Mouse (Mus musculus) heart, embryonic 13.5 days (tissue): Measurements from ENCODE around the gene Ccdc159. TPM values are rescaled to one million over a fixed set of nuclear protein-coding genes. Genes with fewer than 3 reads are reported as not detected.
A peak's percentile ranks its signal among the peaks of the same experiment; 100 is the strongest.

ENCODE experiments used
- ATAC-seq: fragments of 200-750 bp; cut with Nextera tagmentation; 2 replicates; pipeline ENCODE4 v1.8.0; 2017; ENCODE audit warnings: moderate TSS enrichment; ENCODE audit not compliant: insufficient number of reproducible peaks, low FRiP score, low TSS enrichment; ENCODE audit errors: extremely low read depth
- H3K27ac ChIP-seq: fragments of 300-500 bp; sonication (generic); replicated peaks from 2 replicates; pipeline ENCODE4 v1.5.1; 2015; ENCODE audit warnings: moderate library complexity, mild to moderate bottlenecking, inconsistent platforms
- H3K27me3 ChIP-seq: fragments of 300-500 bp; sonication (generic); replicated peaks from 2 replicates; pipeline ENCODE4 v1.6.1; 2015; ENCODE audit warnings: mild to moderate bottlenecking, inconsistent platforms
- H3K36me3 ChIP-seq: fragments of 300-500 bp; sonication (generic); 2 replicates; pipeline ENCODE4 v1.6.1; 2015; ENCODE audit warnings: mild to moderate bottlenecking, inconsistent platforms
- H3K4me1 ChIP-seq: fragments of 300-500 bp; sonication (generic); 2 replicates; pipeline ENCODE4 v1.6.1; 2015; ENCODE audit warnings: inconsistent platforms
- H3K4me2 ChIP-seq: fragments of 300-500 bp; sonication (generic); 2 replicates; pipeline ENCODE4 v1.6.1; 2015; ENCODE audit warnings: inconsistent platforms, mild to moderate bottlenecking, moderate library complexity
- H3K4me3 ChIP-seq: fragments of 300-500 bp; sonication (generic); 2 replicates; pipeline ENCODE4 v1.5.1; 2015; ENCODE audit warnings: moderate library complexity, mild to moderate bottlenecking, inconsistent platforms
- H3K9ac ChIP-seq: fragments of 300-500 bp; sonication (generic); 2 replicates; pipeline ENCODE4 v1.6.1; 2015; ENCODE audit warnings: inconsistent platforms, mild to moderate bottlenecking, moderate library complexity
- H3K9me3 ChIP-seq: fragments of 300-500 bp; sonication (generic); 2 replicates; pipeline ENCODE4 v1.6.1; 2016; ENCODE audit warnings: inconsistent platforms
- WGBS: fragments of 180-500 bp; shearing (Covaris S2); methylation state at CpG from one replicate; pipeline ENCODE4 v1.1.7; 2015; ENCODE audit warnings: mixed read lengths; 5-methylcytosine and 5-hydroxymethylcytosine counted together
- polyA plus RNA-seq: library from polyadenylated mRNA; unstranded; fragments of >200 nt; fragmentation: Nextera tagmentation; extraction: Ambion mirVana; gene quantifications from 2 replicates; pipeline ENCODE4 v1.2.1, GENCODE M21; 2015

Gene Ccdc159
- polyA plus RNA-seq, 1 experiment from 2014 or later: 2.6 TPM

DNA sequence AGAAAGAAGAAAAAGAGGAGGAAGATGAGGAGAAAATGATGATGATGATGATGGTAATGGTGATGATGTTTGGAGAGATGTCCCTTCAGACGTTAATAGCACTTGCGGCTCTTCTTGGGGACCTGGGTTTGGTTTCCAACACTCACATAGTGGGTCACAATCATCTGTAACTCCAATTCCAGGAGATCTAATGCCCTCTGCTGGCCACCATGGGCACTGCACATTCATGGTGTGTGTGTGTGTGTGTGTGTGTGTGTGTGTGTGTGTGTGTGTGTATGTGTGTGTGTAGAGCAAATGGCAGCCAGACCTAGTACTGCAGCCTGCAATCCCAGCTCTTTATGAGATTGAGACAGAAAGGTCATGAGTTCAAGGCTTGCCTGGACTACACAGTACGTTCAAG is 24.7 kb downstream of the Ccdc159 start:
- no peaks in the 10 kb centered on the region for H3K9me3 ChIP-seq
- no peak overlapping the region for H3K4me2 ChIP-seq
- WGBS: 71% methylated on average over 3 of the region's 3 CpGs
- no peak for ATAC-seq
- H3K36me3 ChIP-seq: no peaks in the 10 kb centered on the region
- no peak overlapping the region for H3K9ac ChIP-seq
- H3K27me3 ChIP-seq: peaks cover 31% of the 10 kb centered on the region
- H3K4me1 ChIP-seq: peaks cover 21% of the 10 kb centered on the region
- H3K27ac ChIP-seq: no peak overlapping the region
- no peak overlapping the region for H3K4me3 ChIP-seq

DNA sequence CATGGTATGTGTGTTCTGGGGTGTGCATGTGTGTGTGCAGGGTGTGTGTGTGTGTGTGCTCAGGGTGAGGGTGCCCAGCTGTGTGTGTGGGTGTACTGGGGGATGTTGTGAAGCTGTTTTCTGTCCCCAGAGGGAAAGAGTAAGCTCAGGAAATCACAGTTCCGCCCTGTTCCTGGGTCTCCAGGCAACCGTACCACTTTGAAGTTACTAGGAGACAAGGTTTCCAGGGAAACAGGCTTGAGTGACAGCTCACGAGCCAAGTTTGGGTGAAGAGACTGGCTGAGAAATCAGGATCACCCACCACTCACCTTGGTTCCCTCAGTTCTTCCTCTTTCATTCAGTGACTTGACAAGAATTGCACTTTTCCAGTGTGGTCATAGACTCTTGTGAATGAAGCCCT is 26.3 kb downstream of the Ccdc159 start:
- no peak overlapping the region for H3K4me2 ChIP-seq
- peaks cover 15% of the 10 kb centered on the region for H3K27me3 ChIP-seq
- WGBS: 6% methylated on average over 3 of the region's 3 CpGs
- H3K9ac ChIP-seq: no peak overlapping the region
- no peak overlapping the region for H3K4me3 ChIP-seq
- peaks cover 14% of the 10 kb centered on the region for H3K36me3 ChIP-seq
- no peaks in the 10 kb centered on the region for H3K9me3 ChIP-seq
- ATAC-seq: no peak
- H3K27ac ChIP-seq: no peak overlapping the region
- peaks cover 13% of the 10 kb centered on the region for H3K4me1 ChIP-seq

DNA sequence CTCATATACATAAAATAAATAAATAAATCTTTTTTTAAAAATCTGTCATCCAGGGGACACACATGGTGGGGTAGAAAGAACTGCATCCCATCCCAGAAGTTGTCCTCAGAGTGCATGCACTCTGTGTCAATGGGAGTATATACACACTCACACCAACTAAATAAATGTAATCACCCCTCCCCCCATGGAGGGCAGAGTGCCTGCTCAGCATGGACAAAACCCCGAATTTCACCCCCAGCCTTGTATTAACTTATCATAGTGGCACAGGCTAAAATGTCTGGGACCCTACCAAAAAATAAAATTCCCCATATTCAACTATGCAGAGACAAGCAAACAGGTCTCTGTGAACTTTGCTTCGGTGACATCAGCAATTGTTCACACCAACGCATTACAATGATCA is 27.4 kb downstream of the Ccdc159 start:
- Histone ChIP-seq H3K9ac (no peak overlapping the region), H3K27me3 (peaks cover 10% of the 10 kb centered on the region), H3K4me3 (no peak overlapping the region), H3K27ac (no peak overlapping the region), H3K36me3 (peaks cover 24% of the 10 kb centered on the region), H3K4me1 (peaks cover 13% of the 10 kb centered on the region), H3K9me3 (no peaks in the 10 kb centered on the region), H3K4me2 (peak overlapping the region; percentile 76)
- ATAC-seq: no peak
- WGBS: 73% methylated on average over 3 of the region's 3 CpGs

DNA sequence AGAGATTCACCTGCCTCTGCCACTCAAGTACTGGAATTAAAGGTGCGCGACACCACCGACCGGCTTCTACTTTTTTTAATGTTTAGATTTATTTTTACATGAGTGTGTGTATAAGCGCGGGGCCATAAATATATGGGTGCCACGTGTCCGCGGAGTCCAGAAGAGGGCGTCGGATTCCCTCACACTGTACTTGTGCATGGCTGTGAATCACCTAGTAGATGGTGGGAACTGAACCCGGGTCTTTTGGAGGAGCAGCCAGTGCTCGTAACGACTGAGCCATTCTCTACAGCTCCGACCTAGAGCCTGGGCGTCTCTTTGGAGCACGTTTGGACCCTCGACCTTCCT is 27.9 kb downstream of the Ccdc159 start:
- Histone ChIP-seq H3K27ac (peak overlapping the region; percentile 94), H3K4me1 (peaks cover 15% of the 10 kb centered on the region), H3K4me3 (peak overlapping the region; percentile 79), H3K9me3 (no peaks in the 10 kb centered on the region), H3K36me3 (peaks cover 24% of the 10 kb centered on the region), H3K27me3 (peaks cover 9% of the 10 kb centered on the region), H3K9ac (peak overlapping the region; percentile 88), H3K4me2 (peak overlapping the region; percentile 76)
- peak; percentile 50 for ATAC-seq
- 1% methylated on average over 18 of the region's 18 CpGs for WGBS

DNA sequence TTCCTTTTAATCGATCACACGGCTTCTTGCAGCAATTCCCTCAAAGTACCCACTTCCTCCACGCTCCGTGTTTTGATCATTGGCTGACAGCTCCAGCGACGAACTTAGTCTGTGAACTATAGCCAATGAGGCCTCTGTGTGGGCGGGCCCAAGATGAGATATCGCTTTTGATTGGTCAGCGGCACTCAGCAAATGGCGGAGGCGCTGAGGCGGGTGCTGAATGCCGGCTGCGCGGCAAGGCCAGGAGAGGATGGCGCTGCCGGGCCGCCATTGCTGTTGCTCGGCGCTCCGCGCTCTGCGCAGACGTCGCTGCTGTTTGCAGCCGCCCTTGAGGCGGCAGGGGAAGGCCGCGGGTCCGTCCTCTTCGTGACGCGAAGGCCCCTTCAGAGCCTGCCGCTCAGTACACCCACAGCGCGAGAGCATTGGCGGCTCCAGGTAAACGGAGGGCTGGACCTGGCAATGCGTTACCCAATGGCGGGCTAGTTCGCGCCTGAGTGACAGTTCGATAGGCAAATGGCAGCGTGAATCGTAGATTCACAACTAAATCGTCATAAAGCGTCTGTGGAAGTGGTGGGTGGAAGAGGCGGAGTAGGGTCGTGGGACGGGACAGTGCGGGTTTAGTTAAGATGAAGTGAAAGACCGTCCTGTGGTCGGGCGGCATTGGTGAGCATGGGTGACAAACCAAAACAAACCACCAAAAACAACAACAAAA is 28.5 kb downstream of the Ccdc159 start, which contains the start of gene Swsap1:
Swsap1 (plus strand) TSS at position 186 of the 712 bp plus-strand sequence.
- H3K4me1 ChIP-seq: peaks cover 20% of the 10 kb centered on the region
- H3K4me3 ChIP-seq: peak within 1 kb of the TSS; percentile 79
- peak within 1 kb of the TSS; percentile 94 for H3K27ac ChIP-seq
- peak; percentile 95 for ATAC-seq
- H3K4me2 ChIP-seq: peak within 1 kb of the TSS; percentile 76
- peaks cover 15% of the 10 kb centered on the region for H3K27me3 ChIP-seq
- WGBS: under 1% methylated on average over 54 of the region's 54 CpGs
- H3K9me3 ChIP-seq: no peaks in the 10 kb centered on the region
- peaks cover 24% of the 10 kb centered on the region for H3K36me3 ChIP-seq
- H3K9ac ChIP-seq: peak within 1 kb of the TSS; percentile 88

DNA sequence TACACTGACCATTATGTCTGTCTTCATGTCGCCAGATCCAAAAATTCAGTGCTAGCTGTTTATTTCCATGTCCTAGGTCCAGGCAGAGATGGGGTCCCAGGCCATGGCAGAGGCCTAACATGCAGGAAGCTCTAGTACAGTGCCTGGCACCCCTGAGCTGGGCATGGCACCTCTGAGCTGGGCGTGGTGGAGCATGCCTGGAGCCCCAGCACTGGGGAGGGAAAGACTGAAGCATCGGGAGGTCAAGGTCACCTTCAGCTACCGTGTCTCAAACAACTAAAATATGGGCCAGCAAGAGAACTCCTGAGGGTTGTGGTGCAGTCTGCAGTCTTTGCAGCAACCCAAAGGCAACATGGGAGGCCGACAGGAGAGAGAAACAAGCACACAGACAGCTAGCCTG is 31.1 kb downstream of the Ccdc159 start:
- H3K9ac ChIP-seq: 0 out of 2 replicates have a peak overlapping the region, but pooled peaks have one; percentile 16
- H3K9me3 ChIP-seq: no peaks in the 10 kb centered on the region
- H3K36me3 ChIP-seq: peaks cover 24% of the 10 kb centered on the region
- WGBS: 62% methylated on average over 5 of the region's 5 CpGs
- H3K27me3 ChIP-seq: peaks cover 27% of the 10 kb centered on the region
- no peak overlapping the region for H3K4me2 ChIP-seq
- H3K27ac ChIP-seq: no peak overlapping the region
- H3K4me3 ChIP-seq: no peak overlapping the region
- ATAC-seq: no peak
- H3K4me1 ChIP-seq: peaks cover 44% of the 10 kb centered on the region

DNA sequence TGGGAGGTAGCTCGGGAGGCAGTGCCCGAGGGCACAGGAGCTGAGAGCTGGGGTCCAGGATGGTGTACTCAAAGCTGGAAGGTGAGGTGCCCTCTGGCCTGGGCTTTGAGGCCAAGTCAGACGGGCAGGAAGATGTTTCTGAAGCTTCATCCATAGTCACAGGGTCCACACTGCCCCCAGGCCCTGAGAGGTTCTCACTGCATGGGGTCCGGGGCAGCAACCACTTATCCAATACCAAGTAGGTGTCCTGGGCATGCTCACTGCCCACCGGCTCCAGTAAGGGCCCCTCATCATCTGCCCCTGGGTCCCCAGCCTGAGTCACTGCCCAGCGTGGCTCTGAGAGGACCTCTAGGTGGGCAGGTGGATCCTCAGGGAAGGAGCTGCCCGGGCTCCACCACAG is 32.0 kb downstream of the Ccdc159 start:
- Histone ChIP-seq H3K27me3 (peaks cover 27% of the 10 kb centered on the region), H3K4me3 (no peak overlapping the region), H3K9ac (no peak overlapping the region), H3K4me1 (peaks cover 52% of the 10 kb centered on the region), H3K9me3 (no peaks in the 10 kb centered on the region), H3K4me2 (no peak overlapping the region; the same call in 1 of the 2 replicates), H3K27ac (no peak overlapping the region), H3K36me3 (peaks cover 24% of the 10 kb centered on the region)
- WGBS: 82% methylated on average over 7 of the region's 7 CpGs
- no peak for ATAC-seq

DNA sequence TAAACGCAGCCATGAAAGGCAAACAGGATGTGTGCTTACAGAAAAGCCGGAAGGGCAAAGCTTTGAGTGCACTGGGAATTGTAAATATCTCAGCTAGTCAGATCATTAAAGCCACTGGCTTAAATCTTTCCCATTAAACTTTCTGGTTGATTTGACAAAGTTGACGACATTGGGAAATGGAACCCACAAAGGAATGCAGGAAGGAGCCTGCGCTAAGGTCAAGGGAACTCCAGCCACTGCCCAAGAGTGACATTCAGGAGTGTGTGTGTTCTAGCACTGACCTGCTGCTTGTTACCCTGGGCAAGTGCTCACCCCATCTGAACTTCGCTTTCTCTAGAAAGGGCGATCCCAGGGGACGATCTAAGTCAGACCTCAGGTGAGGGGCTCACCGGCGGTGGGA is 32.9 kb downstream of the Ccdc159 start:
- Histone ChIP-seq H3K4me1 (peaks cover 47% of the 10 kb centered on the region), H3K27ac (no peak overlapping the region), H3K36me3 (peaks cover 24% of the 10 kb centered on the region), H3K27me3 (peaks cover 27% of the 10 kb centered on the region), H3K9me3 (no peaks in the 10 kb centered on the region), H3K4me3 (peak overlapping the region; percentile 54), H3K4me2 (peak overlapping the region; percentile 81), H3K9ac (peak overlapping the region; percentile 29)
- WGBS: 57% methylated on average over 9 of the region's 9 CpGs
- ATAC-seq: no peak

DNA sequence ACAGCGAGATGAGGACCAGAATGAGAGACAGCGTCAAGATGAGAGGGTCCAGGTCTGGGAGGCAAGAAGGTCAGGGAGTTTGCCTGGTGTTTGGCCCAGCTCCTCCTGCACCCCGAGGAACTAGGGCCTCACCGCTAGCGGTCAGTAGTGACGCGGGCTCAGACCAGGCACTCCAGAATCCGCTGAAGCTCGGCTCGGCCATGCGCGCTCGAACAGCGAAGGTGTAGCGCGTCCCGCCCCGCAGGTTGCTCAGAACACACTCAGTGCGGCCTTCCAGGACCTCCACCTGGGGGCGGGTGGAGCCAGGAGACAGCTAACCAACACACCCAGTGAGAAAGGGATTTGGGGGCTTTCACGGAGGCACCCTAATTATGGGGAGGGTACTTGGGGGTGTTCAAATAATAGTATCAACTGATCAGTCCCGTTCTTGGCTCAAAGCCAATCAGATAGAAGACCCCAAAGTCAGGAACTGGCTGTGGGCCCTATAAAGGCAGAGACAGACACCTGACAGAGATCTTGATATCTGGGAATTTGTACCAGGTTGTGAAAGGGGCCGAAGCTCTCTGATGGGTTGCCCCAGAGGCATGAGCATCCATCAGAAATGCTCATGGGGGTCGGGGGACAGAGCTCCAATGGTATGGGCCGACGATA is 33.4 kb downstream of the Ccdc159 start:
- ATAC-seq: no peak
- Histone ChIP-seq H3K4me1 (peaks cover 46% of the 10 kb centered on the region), H3K27ac (no peak overlapping the region), H3K9ac (peak overlapping the region; percentile 74), H3K36me3 (peaks cover 24% of the 10 kb centered on the region), H3K9me3 (no peaks in the 10 kb centered on the region), H3K4me3 (peak overlapping the region; percentile 54), H3K27me3 (peaks cover 27% of the 10 kb centered on the region), H3K4me2 (peak overlapping the region; percentile 81)
- 14% methylated on average over 26 of the region's 26 CpGs for WGBS

DNA sequence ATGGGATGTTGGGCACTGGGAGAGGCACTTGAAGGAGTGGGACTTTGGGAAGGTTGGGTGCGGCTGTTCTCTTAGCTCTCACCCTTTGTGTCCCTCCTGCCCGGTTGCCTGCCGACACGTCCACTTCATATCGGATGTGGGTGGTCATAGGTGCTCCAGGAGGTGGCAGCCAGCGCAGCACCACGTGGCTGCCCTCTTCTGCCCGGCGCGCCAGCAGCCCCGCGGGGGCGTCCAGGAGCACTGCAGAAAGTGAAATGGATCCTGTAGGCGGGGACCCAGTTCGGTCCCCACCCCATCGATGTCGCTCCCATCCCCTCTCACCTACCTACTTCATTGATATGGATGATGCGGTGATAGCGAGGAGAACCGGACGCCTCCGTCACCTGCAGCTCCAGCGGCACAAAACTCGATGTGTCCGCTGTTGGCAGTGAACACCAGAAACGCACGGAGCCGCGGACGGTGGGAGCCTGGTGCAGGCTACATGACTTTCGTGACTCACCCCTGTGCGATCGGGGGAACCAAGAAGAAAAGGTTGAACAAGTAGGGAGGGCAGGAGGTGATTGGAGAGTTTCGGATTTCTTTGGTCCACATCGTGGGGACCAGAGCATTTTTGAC is 34.2 kb downstream of the Ccdc159 start:
- peaks cover 27% of the 10 kb centered on the region for H3K27me3 ChIP-seq
- ATAC-seq: no peak

DNA sequence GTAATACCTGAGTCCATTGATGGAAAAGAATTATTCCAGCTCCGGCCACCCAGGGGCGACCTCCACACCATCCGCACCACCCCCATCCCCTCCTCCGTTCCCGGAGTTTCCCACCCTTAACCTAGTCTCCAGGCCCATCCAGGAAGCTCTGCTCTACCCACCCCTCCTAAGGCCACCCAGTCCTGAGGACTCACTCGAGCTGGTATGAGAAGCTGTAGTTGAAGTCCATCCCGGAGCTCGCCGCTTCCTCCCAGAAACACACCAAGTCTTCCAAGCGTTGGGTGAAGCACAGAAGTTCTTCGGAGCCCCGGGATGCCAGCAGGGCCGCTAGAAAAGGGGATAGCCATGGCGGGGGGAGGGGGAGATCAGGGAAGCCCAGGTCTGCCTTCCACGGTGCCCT is 34.7 kb downstream of the Ccdc159 start:
- Histone ChIP-seq H3K27me3 (peaks cover 27% of the 10 kb centered on the region), H3K4me2 (peak overlapping the region; percentile 81), H3K9me3 (no peaks in the 10 kb centered on the region), H3K4me3 (peak overlapping the region; percentile 54), H3K36me3 (peaks cover 24% of the 10 kb centered on the region), H3K4me1 (peaks cover 39% of the 10 kb centered on the region), H3K27ac (no peak overlapping the region; the same call in 1 of the 2 replicates), H3K9ac (peak overlapping the region; percentile 74)
- 1% methylated on average over 15 of the region's 15 CpGs for WGBS
- 0 out of 2 replicates have a peak, but pooled peaks have one; percentile 16 for ATAC-seq

More for the DNA sequence above, 34.2 kb downstream of the Ccdc159 start:
- H3K27ac ChIP-seq: no peak overlapping the region; the same call in 1 of the 2 replicates
- H3K4me2 ChIP-seq: peak overlapping the region; percentile 81
- no peaks in the 10 kb centered on the region for H3K9me3 ChIP-seq
- WGBS: 2% methylated on average over 35 of the region's 35 CpGs
- H3K4me1 ChIP-seq: peaks cover 42% of the 10 kb centered on the region
- peak overlapping the region; percentile 54 for H3K4me3 ChIP-seq
- H3K9ac ChIP-seq: peak overlapping the region; percentile 74
- peaks cover 24% of the 10 kb centered on the region for H3K36me3 ChIP-seq
